Mouse (Mus musculus): ENCODE measurements around the gene Slc25a17.

DNA sequence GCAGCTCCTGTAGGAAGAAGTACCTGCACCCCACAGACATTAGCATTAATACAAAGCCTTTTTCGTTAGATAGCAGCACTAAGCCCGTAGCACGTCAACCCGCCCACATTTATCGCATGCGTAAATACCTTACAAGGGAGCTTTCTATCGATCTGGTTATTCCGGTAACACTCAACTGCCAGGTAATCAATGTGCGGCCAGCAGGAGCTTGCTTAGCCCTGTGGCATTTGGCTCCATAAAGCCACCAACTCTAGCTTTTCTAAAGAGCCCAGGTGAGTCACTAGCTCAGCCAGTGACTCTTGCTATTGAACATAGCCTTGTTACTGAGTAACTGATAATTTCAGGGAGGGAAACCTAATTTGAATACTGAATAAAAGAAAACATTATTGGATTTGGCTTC lies 50.3 kb downstream of the Slc25a17 start:
- TF ChIP-seq CTCF (IDR thresholded peaks at IDR 0.05; ENCODE audit: low read depth, low read length): no peak
- no peak for TF ChIP-seq POLR2AphosphoS5 (IDR thresholded peaks at IDR 0.05; ENCODE audit: insufficient replicate concordance, low read depth, low read length)
- TF ChIP-seq TAL1 (conservative IDR thresholded peaks at IDR 0.05; ENCODE audit: low read depth, low read length): no peak

All from G1E (cell line).